ENCODE assay signal across 8 mouse cellular contexts in genomic region chr6:125600036-125600558, GRCm38 (mm10). TPM values are rescaled to one million over a fixed set of nuclear protein-coding genes. Genes with fewer than 3 reads are reported as not detected.
DNase-seq lines count a peak whose midpoint lies in the region; ATAC-seq and TF ChIP-seq lines count a peak whose summit lies in the region.

No protein-coding gene starts in this region.

- no peak overlapping the region for H3K9ac ChIP-seq in lung, postnatal 0 days (replicated peaks; ENCODE audit: low read depth)

- DNase-seq in CD4-positive helper T cell, adult 2 months (ENCODE audit: low read depth, low spot score), result peak; percentile 66
- peak; percentile 85 for DNase-seq in adipocyte (ENCODE audit: low spot score)
- DNase-seq in gastrocnemius, postnatal 25 days, result peak; percentile 37
- peak; percentile 79 to 83 for DNase-seq in kidney, postnatal 4 days
- peak; percentile 82 for DNase-seq in lung, postnatal 0 days (ENCODE audit: low spot score)
- peak; percentile 78 for DNase-seq in retina, postnatal 1 day
- DNase-seq in urinary bladder, postnatal 25 days (ENCODE audit: low spot score), result peak; percentile 76

- no peaks in the 10 kb centered on the region for H3K27me3 ChIP-seq in lung, postnatal 0 days (replicated peaks; ENCODE audit: insufficient read depth, low read length)

- ATAC-seq in lung, postnatal 0 days, result peak; percentile 13; the same call in 1 of the 2 replicates

- no peak for TF ChIP-seq POLR2A in cortical plate, adult 2 months (IDR thresholded peaks at IDR 0.05; ENCODE audit: extremely low read depth, insufficient read depth, low read length)

- 34% methylated on average over 9 of the region's 9 CpGs for WGBS in lung, postnatal 0 days

- H3K27ac ChIP-seq in cortical plate, adult 2 months (ENCODE audit: insufficient read depth, low read length), result no peak overlapping the region
- H3K27ac ChIP-seq in lung, postnatal 0 days (ENCODE audit: low read length), result no peak overlapping the region

- peak; percentile 98 for TF ChIP-seq CTCF in cortical plate, adult 2 months (IDR thresholded peaks at IDR 0.05; ENCODE audit: extremely low read depth, insufficient read depth, low read length)
- TF ChIP-seq CTCF in lung, postnatal 0 days (IDR thresholded peaks at IDR 0.05), result peak; percentile 96

- H3K36me3 ChIP-seq in lung, postnatal 0 days (ENCODE audit: insufficient read depth, low read length), result no peaks in the 10 kb centered on the region

- H3K9me3 ChIP-seq in lung, postnatal 0 days (ENCODE audit: low read length), result no peaks in the 10 kb centered on the region

- no peaks in the 10 kb centered on the region for H3K4me1 ChIP-seq in cortical plate, adult 2 months (ENCODE audit: control insufficient read depth, insufficient read depth, low read length)
- H3K4me1 ChIP-seq in lung, postnatal 0 days (ENCODE audit: insufficient read depth, low read depth, low read length), result peaks cover 7% of the 10 kb centered on the region; the same call in 1 of the 2 replicates

- no peak for TF ChIP-seq EP300 in lung, postnatal 0 days (IDR thresholded peaks at IDR 0.05)

- H3K4me2 ChIP-seq in lung, postnatal 0 days (replicated peaks; ENCODE audit: low read depth, low read length), result no peak overlapping the region

- no peak overlapping the region for H3K4me3 ChIP-seq in cortical plate, adult 2 months (ENCODE audit: insufficient read depth, low read length)
- H3K4me3 ChIP-seq in lung, postnatal 0 days (ENCODE audit: low read depth, low read length), result no peak overlapping the region

RNA-seq across cellular contexts. Expression of gene Vwf, which starts 53.5 kb away (rescaled TPM):
- 19.9 and 22.9 TPM in 2 replicates for polyA plus RNA-seq in cortical plate, adult 2 months (2012; rRNA removed)
- total RNA-seq in gastrocnemius, postnatal 25 days (2021), result 10 to 100 TPM; 17.3 to 42.4 TPM
- polyA plus RNA-seq in lung, postnatal 0 days (2015; fragmentation: Nextera tagmentation; extraction: Ambion mirVana), result 42.4 and 55.6 TPM in 2 replicates
